Comparison of ENCODE assay signal across 15 mouse cellular contexts in genomic region chr14:28441240-28441967, GRCm38 (mm10).
DNase-seq lines count a peak whose midpoint lies in the region; ATAC-seq and TF ChIP-seq lines count a peak whose summit lies in the region.
"Had no signal": no experiment of that assay in that cellular context is flagged by ENCODE, and none has a peak within 500 bp of the region (broad histone marks: within the 10 kb centered on the region; RNA-seq: fewer than 3 reads in every experiment).

No protein-coding gene starts in this region.

- 19% methylated on average over 14 of the region's 14 CpGs for WGBS in kidney, embryonic 16.5 days
- 51% methylated on average over 14 of the region's 14 CpGs for WGBS in embryonic facial prominence, embryonic 10.5 days
- WGBS in hindbrain, postnatal 0 days = 21% methylated on average over 14 of the region's 14 CpGs

- no peak for TF ChIP-seq CTCF in hindbrain, postnatal 0 days (IDR thresholded peaks at IDR 0.05; ENCODE audit: low read depth)

- H3K27ac ChIP-seq in kidney, embryonic 16.5 days (ENCODE audit: low read length) = peak overlapping the region; percentile 59; the same call in 1 of the 2 replicates
- peak overlapping the region; percentile 54 for H3K27ac ChIP-seq in embryonic facial prominence, embryonic 10.5 days (replicated peaks)
- peak overlapping the region; percentile 38 for H3K27ac ChIP-seq in hindbrain, postnatal 0 days
- H3K27ac ChIP-seq: forebrain, embryonic 13.5 days had no signal

- H3K9ac ChIP-seq in kidney, embryonic 16.5 days (replicated peaks; ENCODE audit: low read length) = no peak overlapping the region
- no peak overlapping the region for H3K9ac ChIP-seq in hindbrain, postnatal 0 days (replicated peaks; ENCODE audit: low read length)
- H3K9ac ChIP-seq: forebrain, embryonic 13.5 days had no signal

- H3K4me3 ChIP-seq in kidney, embryonic 16.5 days (ENCODE audit: low read length) = no peak overlapping the region
- no peak overlapping the region for H3K4me3 ChIP-seq in embryonic facial prominence, embryonic 10.5 days
- no peak overlapping the region for H3K4me3 ChIP-seq in hindbrain, postnatal 0 days (ENCODE audit: low read length)
- H3K4me3 ChIP-seq: forebrain, embryonic 13.5 days; myocyte had no signal

- H3K4me1 ChIP-seq in kidney, embryonic 16.5 days (ENCODE audit: insufficient read depth, low read length) = peaks cover 14% of the 10 kb centered on the region; the same call in 1 of the 2 replicates
- H3K4me1 ChIP-seq in embryonic facial prominence, embryonic 10.5 days = peaks cover 35% of the 10 kb centered on the region
- H3K4me1 ChIP-seq in hindbrain, postnatal 0 days (ENCODE audit: insufficient read depth, low read length) = peaks cover 10% of the 10 kb centered on the region; the same call in 1 of the 2 replicates

- no peaks in the 10 kb centered on the region for H3K36me3 ChIP-seq in kidney, embryonic 16.5 days (ENCODE audit: insufficient read depth, low read length)
- H3K36me3 ChIP-seq in embryonic facial prominence, embryonic 10.5 days (replicated peaks) = no peaks in the 10 kb centered on the region
- H3K36me3 ChIP-seq in hindbrain, postnatal 0 days (ENCODE audit: insufficient read depth, low read length) = no peaks in the 10 kb centered on the region

- no peak for DNase-seq in kidney, adult 8-10 months
- DNase-seq in embryonic facial prominence, embryonic 10.5 days (ENCODE audit: low spot score) = no peak
- DNase-seq in hindbrain, postnatal 0 days (ENCODE audit: low spot score) = peak; percentile 46
- DNase-seq in mesoderm, embryonic 11.5 days (ENCODE audit: low read depth, low spot score) = peak; percentile 61
- no peak for DNase-seq in left cerebral cortex, adult 9 months (ENCODE audit: low spot score in 2 of 2)
- no peak for DNase-seq in natural killer cell, adult 2 months (ENCODE audit: low spot score in 2 of 2)
- DNase-seq: adrenal gland, postnatal 25 days; cerebellum, adult 11 months; layer of hippocampus, adult 9-11 months had no signal

- H3K4me2 ChIP-seq in kidney, embryonic 16.5 days (replicated peaks; ENCODE audit: low read depth, low read length) = no peak overlapping the region
- H3K4me2 ChIP-seq in hindbrain, postnatal 0 days (ENCODE audit: low read depth, low read length) = no peak overlapping the region
- H3K4me2 ChIP-seq: forebrain, embryonic 13.5 days had no signal

- no peaks in the 10 kb centered on the region for H3K27me3 ChIP-seq in kidney, embryonic 16.5 days (ENCODE audit: insufficient read depth, low read length)
- peaks cover 11% of the 10 kb centered on the region for H3K27me3 ChIP-seq in embryonic facial prominence, embryonic 10.5 days (replicated peaks; ENCODE audit: low read depth, poor library complexity, severe bottlenecking)
- no peaks in the 10 kb centered on the region for H3K27me3 ChIP-seq in hindbrain, postnatal 0 days (ENCODE audit: insufficient read depth, low read length)
- H3K27me3 ChIP-seq: CH12.LX, Patski had no signal

- no peak for ATAC-seq in kidney, embryonic 16.5 days (ENCODE audit: low FRiP score, low TSS enrichment)
- ATAC-seq in hindbrain, postnatal 0 days = no peak
- no peak for ATAC-seq in cerebellum, adult (ENCODE audit: insufficient number of reproducible peaks, low FRiP score, low TSS enrichment)
- ATAC-seq: forebrain, embryonic 13.5 days; Patski had no signal

- H3K9me3 ChIP-seq in kidney, embryonic 16.5 days (ENCODE audit: low read length) = no peaks in the 10 kb centered on the region
- H3K9me3 ChIP-seq in embryonic facial prominence, embryonic 10.5 days = no peaks in the 10 kb centered on the region
- H3K9me3 ChIP-seq in hindbrain, postnatal 0 days (ENCODE audit: low read length) = 0 out of 2 replicates have a peak, but pooled peaks cover 1% of the 10 kb centered on the region
- H3K9me3 ChIP-seq: forebrain, embryonic 13.5 days had no signal

Comparison
In these comparisons a context has a peak if more than half of its experiments do, and no peak if none do; other contexts are left out.
1. DNase-seq: peak in hindbrain, postnatal 0 days (single experiment) and mesoderm, embryonic 11.5 days (single experiment); none in kidney, adult 8-10 months (0 of 2), embryonic facial prominence, embryonic 10.5 days (single experiment), left cerebral cortex, adult 9 months (0 of 2) and natural killer cell, adult 2 months (0 of 2).
2. Peak in every context shown above with its lines, with median percentiles within 50 percentile points of each other: H3K27ac ChIP-seq.